Mouse (Mus musculus) forebrain, embryonic 16.5 days (tissue): ENCODE results near the gene Cdc7. TPM values are rescaled to one million over a fixed set of nuclear protein-coding genes. Genes with fewer than 3 reads are reported as not detected.
"Not testable (repeated sequence)": the region's sequence is repeated elsewhere in the genome, so short reads cannot be mapped to it uniquely, and the experiment has no call there.

Experiments
- ATAC-seq: fragments of 200-750 bp; cut with Nextera tagmentation; 2 replicates; pipeline ENCODE4 v1.8.0; 2017; ENCODE audit warnings: mild to moderate bottlenecking, moderate library complexity
- H3K27ac ChIP-seq: fragments of 300-500 bp; sonication (generic); 2 replicates; pipeline ENCODE4 v1.5.1; 2014; ENCODE audit warnings: low read length, control low read depth
- H3K27me3 ChIP-seq: fragments of 300-500 bp; sonication (generic); replicated peaks from 2 replicates; pipeline ENCODE4 v1.6.1; 2014; ENCODE audit warnings: low read length; ENCODE audit not compliant: control insufficient read depth, insufficient read depth
- H3K36me3 ChIP-seq: fragments of 300-500 bp; sonication (generic); 2 replicates; pipeline ENCODE4 v1.6.1; 2014; ENCODE audit not compliant: control insufficient read depth, insufficient read depth
- H3K4me1 ChIP-seq: fragments of 300-500 bp; sonication (generic); replicated peaks from 2 replicates; pipeline ENCODE4 v1.6.1; 2014; ENCODE audit warnings: low read length; ENCODE audit not compliant: control insufficient read depth, insufficient read depth
- H3K4me2 ChIP-seq: fragments of 300-500 bp; sonication (generic); 2 replicates; pipeline ENCODE4 v1.6.1; 2014; ENCODE audit warnings: mild to moderate bottlenecking, low read length, control low read depth
- H3K4me3 ChIP-seq: fragments of 300-500 bp; sonication (generic); replicated peaks from 2 replicates; pipeline ENCODE4 v1.5.1; 2014; ENCODE audit warnings: mild to moderate bottlenecking, low read length, control low read depth
- H3K9ac ChIP-seq: fragments of 300-500 bp; sonication (generic); replicated peaks from 2 replicates; pipeline ENCODE4 v1.6.1; 2014; ENCODE audit warnings: low read depth, low read length, control low read depth
- H3K9me3 ChIP-seq: fragments of 300-500 bp; sonication (generic); 2 replicates; pipeline ENCODE4 v1.6.1; 2016; ENCODE audit warnings: low read length; ENCODE audit not compliant: control insufficient read depth
- WGBS: fragments of 180-500 bp; shearing (Covaris S2); extraction: QIAGEN DNeasy Blood & Tissue Kit; methylation state at CpG from one replicate; pipeline ENCODE4 v1.1.7; 2014; 5-methylcytosine and 5-hydroxymethylcytosine counted together
- polyA plus RNA-seq: library from polyadenylated mRNA; unstranded; fragments of >200 nt; fragmentation: Nextera tagmentation; extraction: Ambion mirVana; gene quantifications from 2 replicates; pipeline ENCODE4 v1.2.1, GENCODE M21; 2015

Cdc7 gene
- polyA plus RNA-seq, 1 experiment from 2014 or later, result 50.5 TPM

DNA sequence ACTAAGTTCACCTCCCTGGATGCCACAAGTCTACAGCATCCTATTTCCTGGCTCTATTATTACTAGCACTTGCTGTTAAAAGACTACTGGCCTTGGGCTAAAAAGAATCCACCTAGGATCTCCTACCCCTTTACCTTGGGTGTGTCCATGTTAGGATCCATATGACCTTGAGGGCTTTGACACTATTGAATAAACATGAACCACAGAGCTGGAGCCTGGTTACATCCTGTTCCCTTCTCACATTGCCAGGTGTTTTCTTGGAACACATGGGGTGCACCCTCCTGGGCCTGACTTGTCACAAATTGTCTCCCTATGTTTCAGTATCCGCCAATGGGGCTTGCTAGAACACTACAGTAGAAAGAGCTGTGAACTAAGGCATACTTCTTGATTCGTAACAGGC is 3.7 kb upstream of the Cdc7 start:
- ATAC-seq, result no peak
- no peak overlapping the region for H3K4me3 ChIP-seq
- peaks cover 10% of the 10 kb centered on the region for H3K4me1 ChIP-seq
- H3K4me2 ChIP-seq, result no peak overlapping the region
- H3K36me3 ChIP-seq, result no peaks in the 10 kb centered on the region
- WGBS, result 93% methylated on average over 2 of the region's 2 CpGs
- H3K9me3 ChIP-seq, result no peaks in the 10 kb centered on the region
- H3K27me3 ChIP-seq, result no peaks in the 10 kb centered on the region
- H3K9ac ChIP-seq, result no peak overlapping the region
- H3K27ac ChIP-seq, result no peak overlapping the region

DNA sequence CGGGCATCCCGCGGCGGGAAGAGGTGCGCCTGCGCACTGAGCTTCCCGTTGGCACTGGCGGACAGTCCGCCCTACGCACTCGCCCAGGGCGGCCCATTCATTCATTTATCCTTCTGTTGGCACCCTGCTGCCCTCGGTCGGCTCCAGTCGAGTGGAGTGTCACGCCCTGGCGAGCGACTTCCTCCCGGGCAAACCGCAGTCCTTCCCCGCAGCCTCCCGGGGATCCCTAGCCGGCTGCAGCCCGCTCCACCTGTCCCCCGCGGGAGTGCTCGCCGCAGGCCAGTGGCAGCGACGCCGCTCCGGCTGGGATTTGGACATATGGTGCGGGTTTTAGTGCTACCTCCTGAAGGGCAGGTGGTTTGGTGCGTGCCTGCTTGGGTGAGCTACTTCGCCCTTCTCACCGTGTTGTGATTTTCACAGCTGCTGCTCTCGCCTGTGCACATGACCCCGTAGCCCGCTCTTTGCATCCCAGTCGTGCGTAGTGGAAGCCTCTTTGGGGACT is 442 bp downstream of the Cdc7 start:
- Histone ChIP-seq H3K4me3 (peak overlapping the region; percentile 90), H3K36me3 (0 out of 2 replicates have a peak, but pooled peaks cover 2% of the 10 kb centered on the region), H3K9ac (peak overlapping the region; percentile 87), H3K27me3 (no peaks in the 10 kb centered on the region), H3K27ac (peak overlapping the region; percentile 68; the same call in 1 of the 2 replicates), H3K4me1 (peaks cover 13% of the 10 kb centered on the region), H3K9me3 (no peaks in the 10 kb centered on the region), H3K4me2 (peak overlapping the region; percentile 93)
- WGBS, result under 1% methylated on average over 41 of the region's 41 CpGs
- ATAC-seq, result peak; percentile 92

DNA sequence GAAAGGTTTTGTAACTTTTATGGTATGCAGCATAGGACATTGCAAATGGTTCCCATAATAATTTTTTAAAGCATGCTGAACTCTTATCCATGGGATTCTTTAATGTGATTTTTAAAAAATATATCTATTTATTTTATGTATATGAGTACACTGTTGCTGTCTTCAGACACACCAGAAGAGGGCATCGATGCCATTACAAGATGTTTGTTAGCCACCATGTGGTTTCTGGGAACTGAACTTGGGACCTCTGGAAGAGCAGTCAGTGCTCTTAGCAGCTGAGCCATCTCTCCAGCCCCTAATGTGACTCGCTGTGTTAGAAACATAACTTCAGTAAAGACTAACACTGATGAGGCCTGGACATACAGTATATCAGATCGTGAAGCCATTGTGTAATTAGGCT is 2.3 kb downstream of the Cdc7 start:
- Histone ChIP-seq H3K27ac (no peak overlapping the region), H3K36me3 (peaks cover 5% of the 10 kb centered on the region; the same call in 1 of the 2 replicates), H3K4me3 (no peak overlapping the region), H3K4me1 (peaks cover 13% of the 10 kb centered on the region), H3K27me3 (no peaks in the 10 kb centered on the region), H3K4me2 (no peak overlapping the region), H3K9ac (no peak overlapping the region), H3K9me3 (no peaks in the 10 kb centered on the region)
- no peak for ATAC-seq
- WGBS, result 95% methylated on average over 3 of the region's 3 CpGs

DNA sequence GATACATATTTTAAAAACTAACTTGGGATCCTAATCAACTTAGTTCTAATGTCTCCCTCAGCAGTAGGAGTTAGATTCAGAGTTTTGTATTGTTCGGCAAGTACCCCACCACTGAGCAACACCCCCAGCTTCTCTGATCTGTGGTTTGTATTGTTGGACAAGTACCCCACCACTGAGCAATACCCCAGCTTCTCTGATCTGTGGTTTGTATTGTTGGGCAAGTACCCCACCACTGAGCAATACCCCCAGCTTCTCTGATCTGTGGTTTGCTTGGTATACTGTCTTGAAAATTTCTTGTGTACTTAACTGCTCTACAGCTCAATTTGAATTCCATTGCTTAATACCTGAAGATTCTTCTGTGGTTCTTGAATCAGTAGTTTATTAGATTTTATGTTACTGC is 3.5 kb downstream of the Cdc7 start:
- no peak for ATAC-seq
- WGBS, result 93% methylated on average over 1 of the region's 1 CpGs

DNA sequence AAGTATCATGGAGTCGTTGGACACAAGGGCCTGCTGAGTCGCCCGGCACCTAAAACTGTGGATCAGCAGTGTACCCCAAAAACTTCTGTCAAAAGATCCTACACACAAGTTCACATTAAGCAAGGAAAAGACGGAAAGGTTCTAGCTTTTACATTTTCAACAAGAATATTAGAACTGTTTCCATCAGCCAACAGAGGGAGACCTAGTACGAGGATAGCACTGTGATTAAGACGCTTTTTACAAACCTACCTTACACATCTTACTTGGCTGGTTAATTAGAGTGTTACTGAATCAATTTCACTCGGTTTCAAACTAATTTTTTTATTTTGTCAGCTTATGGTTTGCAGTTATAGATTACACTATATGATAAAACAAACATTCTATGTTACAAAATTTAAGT is 9.8 kb downstream of the Cdc7 start:
- 92% methylated on average over 7 of the region's 7 CpGs for WGBS
- H3K4me2 ChIP-seq, result no peak overlapping the region
- peaks cover 26% of the 10 kb centered on the region for H3K36me3 ChIP-seq
- no peaks in the 10 kb centered on the region for H3K27me3 ChIP-seq
- no peak for ATAC-seq
- no peak overlapping the region for H3K9ac ChIP-seq
- no peak overlapping the region for H3K27ac ChIP-seq
- H3K4me1 ChIP-seq, result no peaks in the 10 kb centered on the region
- no peaks in the 10 kb centered on the region for H3K9me3 ChIP-seq
- H3K4me3 ChIP-seq, result no peak overlapping the region

More for the DNA sequence above, 3.5 kb downstream of the Cdc7 start:
- Histone ChIP-seq H3K27me3 (no peaks in the 10 kb centered on the region), H3K4me3 (no peak overlapping the region), H3K4me1 (peaks cover 13% of the 10 kb centered on the region), H3K9me3 (no peaks in the 10 kb centered on the region), H3K4me2 (no peak overlapping the region), H3K9ac (no peak overlapping the region), H3K27ac (no peak overlapping the region), H3K36me3 (peaks cover 5% of the 10 kb centered on the region; the same call in 1 of the 2 replicates)

DNA sequence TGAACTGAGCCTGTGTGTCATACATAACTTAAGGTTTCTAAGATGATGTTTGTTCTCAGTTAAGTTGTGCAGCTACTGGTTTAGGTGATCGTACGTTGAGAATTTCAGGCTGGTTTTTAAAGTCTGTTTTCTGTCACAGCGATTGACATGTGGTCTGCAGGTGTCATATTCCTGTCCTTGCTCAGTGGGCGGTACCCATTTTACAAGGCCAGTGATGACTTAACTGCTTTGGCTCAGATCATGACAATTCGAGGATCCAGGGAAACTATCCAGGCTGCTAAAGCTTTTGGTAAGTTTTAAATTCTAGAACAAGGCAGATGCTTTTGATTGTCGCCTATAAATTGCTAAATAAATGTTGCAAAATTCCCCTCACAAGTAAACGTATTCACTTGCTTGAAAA is 15.0 kb downstream of the Cdc7 start:
- Histone ChIP-seq H3K4me1 (no peaks in the 10 kb centered on the region), H3K27me3 (no peaks in the 10 kb centered on the region), H3K27ac (no peak overlapping the region), H3K9ac (no peak overlapping the region), H3K4me3 (no peak overlapping the region), H3K9me3 (no peaks in the 10 kb centered on the region), H3K36me3 (peaks cover 25% of the 10 kb centered on the region), H3K4me2 (no peak overlapping the region)
- WGBS, result 90% methylated on average over 7 of the region's 7 CpGs
- ATAC-seq, result no peak

DNA sequence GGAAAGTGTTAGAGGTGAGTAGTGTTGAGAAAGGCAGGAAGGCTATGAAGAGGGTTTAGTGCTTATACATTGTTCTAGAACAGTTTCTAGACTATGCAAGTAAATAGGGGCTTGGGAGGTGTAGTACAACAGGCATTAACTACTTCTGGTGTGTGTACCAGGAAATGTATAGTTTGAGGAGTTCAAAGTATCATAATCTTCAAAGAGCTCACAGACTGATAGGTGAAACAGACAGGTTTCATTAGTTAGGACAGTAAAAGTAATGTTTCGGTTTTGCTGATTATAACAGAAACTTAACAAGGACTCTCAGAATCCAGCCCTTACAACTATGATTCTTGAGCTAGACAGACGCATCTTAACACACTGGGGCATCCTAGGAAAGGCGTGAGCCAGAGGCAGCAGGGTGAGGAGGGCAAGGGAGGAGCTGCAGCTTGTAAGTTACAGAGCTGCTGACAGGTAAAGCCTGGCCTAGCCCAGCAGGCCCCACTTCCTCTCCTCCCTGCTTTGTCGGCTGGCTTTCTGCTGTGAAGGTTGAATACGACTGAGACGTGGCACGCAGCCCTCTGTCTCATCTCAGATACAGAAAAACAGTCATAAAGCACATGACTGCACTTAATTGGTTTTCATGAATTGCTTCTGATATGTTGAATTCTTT is 18.3 kb downstream of the Cdc7 start:
- Histone ChIP-seq H3K27ac (no peak overlapping the region), H3K4me2 (no peak overlapping the region), H3K4me1 (no peaks in the 10 kb centered on the region), H3K27me3 (no peaks in the 10 kb centered on the region), H3K9ac (no peak overlapping the region), H3K36me3 (peaks cover 4% of the 10 kb centered on the region), H3K9me3 (no peaks in the 10 kb centered on the region), H3K4me3 (no peak overlapping the region)
- no peak for ATAC-seq
- 83% methylated on average over 7 of the region's 7 CpGs for WGBS

DNA sequence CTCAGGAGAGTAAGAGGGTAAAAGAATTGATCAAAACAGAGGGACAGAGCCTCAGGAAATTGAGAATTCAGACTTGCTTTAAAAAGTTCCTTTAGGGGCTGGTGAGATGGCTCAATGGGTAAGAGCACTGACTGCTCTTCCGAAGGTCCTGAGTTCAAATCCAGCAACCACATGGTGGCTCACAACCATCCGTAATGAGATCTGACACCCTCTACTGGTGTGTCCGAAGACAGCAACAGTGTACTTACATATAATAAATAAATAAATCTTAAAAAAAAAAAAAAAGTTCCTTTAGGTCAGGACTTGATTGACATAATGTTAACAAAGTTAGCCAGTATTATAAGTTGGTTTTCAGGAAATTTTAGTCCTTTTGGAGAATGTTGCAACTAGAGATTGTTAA is 20.8 kb downstream of the Cdc7 start:
- not testable (repeated sequence) for H3K36me3 ChIP-seq, H3K4me2 ChIP-seq, H3K27ac ChIP-seq, H3K9me3 ChIP-seq, H3K9ac ChIP-seq, H3K4me3 ChIP-seq, H3K4me1 ChIP-seq, H3K27me3 ChIP-seq, ATAC-seq
- 96% methylated on average over 3 of the region's 3 CpGs for WGBS

DNA sequence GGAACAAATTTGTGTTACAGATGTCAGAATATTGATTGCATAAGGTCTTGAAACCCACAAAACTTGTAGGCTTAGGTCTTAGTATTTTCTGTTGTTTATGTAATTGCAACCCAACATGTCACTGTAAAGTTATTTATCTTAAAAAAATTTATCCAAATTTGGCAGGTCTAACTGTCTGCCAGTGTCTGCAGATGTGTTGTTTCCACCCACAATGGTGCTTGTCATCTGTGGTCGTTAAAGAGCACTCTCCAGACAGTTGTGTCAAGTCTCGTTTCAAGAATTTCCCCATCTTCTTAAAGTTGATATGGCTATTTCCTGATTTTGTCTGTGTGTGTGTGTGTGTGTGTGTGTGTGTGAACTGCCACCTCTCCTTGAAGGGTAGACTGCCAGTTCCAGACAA is 21.5 kb downstream of the Cdc7 start:
- 58% methylated on average over 2 of the region's 2 CpGs for WGBS
- no peaks in the 10 kb centered on the region for H3K27me3 ChIP-seq
- no peaks in the 10 kb centered on the region for H3K9me3 ChIP-seq
- no peak overlapping the region for H3K4me3 ChIP-seq
- no peak overlapping the region for H3K4me2 ChIP-seq
- H3K4me1 ChIP-seq, result no peaks in the 10 kb centered on the region
- no peak for ATAC-seq
- no peak overlapping the region for H3K27ac ChIP-seq
- H3K9ac ChIP-seq, result no peak overlapping the region
- no peaks in the 10 kb centered on the region; the same call in 1 of the 2 replicates for H3K36me3 ChIP-seq
